Mouse (Mus musculus) telencephalon, adult 2 months (tissue): ENCODE data around the gene Acta2.
"Not testable (repeated sequence)": the region's sequence is repeated elsewhere in the genome, so short reads cannot be mapped to it uniquely, and the experiment has no call there.

Source experiments
- DNase-seq: peaks from one replicate; pipeline ENCODE4 v3.0.0-alpha.2; 2011; ENCODE audit warnings: low read depth, low spot score

The Acta2 gene

DNA sequence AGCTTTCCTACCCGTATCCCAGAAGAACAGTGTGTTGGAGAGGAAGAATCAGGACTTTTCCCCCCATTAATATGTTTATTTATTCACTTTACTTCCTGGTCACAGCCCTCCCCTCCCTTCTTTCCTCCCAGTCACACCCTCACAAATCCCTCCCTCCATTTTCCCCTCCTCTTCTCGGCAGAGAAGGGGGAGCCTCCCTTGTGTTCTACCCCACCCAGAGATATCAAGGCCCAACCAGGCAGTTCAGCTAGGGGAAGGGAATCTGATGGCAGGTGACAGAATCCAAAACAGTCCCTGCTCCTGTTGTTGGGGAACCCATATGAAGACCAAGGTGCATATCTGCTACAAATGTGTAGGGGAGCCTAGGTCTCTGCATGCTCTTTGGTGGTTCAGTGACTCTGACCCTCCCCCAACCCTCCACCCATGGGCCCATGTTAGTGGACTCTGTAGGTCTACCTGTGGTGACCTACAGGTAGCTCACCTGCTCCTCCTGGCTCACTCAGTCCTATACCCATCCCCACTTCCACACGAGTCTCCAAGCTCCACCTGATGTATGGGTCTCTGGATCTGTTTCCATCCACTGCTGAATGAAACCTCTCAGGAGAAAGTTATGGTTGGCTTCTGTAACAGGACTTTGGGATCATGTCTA, 34.5 kb downstream of the Acta2 start:
- DNase-seq, result no peak

GRCm38 (mm10) chr19:34219260-34219968, 36.0 kb downstream of the Acta2 start:
- DNase-seq, result no peak

GRCm38 (mm10) chr19:34217761-34218160, 37.6 kb downstream of the Acta2 start:
- no peak for DNase-seq

DNA sequence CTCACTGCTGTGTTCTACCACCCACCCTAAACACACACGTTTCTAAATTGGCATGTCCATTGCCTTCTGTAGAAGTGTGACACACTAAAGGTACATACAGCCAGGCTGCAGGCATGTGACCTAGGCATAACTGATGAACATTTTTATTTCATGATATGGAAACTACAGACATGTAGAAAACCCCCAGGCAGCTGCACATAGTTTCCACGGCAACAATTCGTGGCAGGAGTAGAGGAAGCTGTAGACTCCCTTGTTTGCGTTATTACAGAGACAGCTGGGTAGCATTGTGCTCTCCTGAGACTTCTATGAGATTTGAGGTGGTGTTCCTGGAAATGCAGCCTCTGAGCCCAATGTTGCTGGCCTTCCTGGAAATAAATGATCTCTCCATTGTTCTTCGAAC, 38.4 kb downstream of the Acta2 start:
- DNase-seq, result no peak

DNA sequence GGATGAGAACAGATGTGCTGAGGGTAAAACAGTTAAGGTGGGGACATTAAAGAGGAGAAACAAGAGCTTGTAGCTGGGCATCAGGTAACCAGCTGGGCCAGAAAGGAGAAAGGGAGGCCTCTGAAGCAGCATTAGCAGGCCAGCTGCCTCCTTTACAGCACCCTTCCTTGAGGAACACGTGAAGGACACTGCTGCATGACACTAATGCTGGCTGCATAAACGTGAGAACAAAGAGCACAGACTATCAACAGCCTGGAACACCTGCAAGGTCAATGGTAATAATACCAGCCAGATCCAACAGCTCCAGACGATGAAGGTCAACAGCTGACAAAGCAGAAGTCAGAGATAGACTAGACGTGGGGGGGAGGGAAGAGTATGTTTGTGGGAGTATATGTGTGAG, 41.3 kb downstream of the Acta2 start:
- no peak for DNase-seq

DNA sequence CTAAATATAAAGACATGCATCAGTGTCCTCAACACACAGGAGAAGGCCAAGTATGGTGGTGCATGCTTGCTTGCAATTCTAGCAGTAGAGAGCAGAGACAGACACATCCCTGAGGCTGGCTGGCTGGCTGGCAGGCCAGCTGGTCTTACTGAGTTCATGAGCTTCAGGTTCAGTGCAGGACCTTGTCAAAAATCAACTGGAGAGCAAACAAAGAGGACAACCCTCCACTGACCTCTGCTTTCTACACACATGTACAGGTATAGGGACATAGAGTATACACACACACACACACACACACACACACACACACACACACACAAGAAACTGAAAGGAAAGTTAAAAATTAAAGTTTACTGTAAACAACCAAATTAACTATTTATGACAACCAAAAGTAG, 42.1 kb downstream of the Acta2 start:
- DNase-seq, result no peak

- no peak for DNase-seq
These were observed 42.7 kb downstream of the Acta2 start for GRCm38 (mm10) chr19:34212489-34213250.

- DNase-seq, result no peak
These were observed 44.5 kb downstream of the Acta2 start for GRCm38 (mm10) chr19:34210841-34211240.

GRCm38 (mm10) chr19:34209930-34210581, 45.3 kb downstream of the Acta2 start:
- DNase-seq, result no peak

DNA sequence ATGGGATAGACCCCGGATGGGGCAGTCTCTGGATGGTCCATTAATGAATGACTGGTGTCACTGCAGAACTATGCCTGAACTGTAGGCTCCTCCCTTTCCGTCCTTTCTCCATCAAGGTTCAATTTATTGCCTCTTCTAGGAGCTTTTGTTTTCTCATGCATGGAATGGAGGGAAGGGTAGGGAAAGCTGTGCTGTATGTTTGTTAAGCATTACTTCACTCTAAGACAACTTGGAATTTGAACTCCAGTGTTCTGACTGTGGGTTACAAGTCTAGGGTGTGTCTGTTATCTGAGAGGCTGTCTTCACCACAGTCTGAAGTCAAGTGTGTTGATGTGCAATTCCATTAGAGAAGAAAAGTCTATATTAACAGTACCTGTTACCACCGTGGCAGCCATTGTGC, 46.4 kb downstream of the Acta2 start:
- DNase-seq, result no peak

- DNase-seq, result no peak
These were observed 48.5 kb downstream of the Acta2 start for GRCm38 (mm10) chr19:34206760-34207440.

DNA sequence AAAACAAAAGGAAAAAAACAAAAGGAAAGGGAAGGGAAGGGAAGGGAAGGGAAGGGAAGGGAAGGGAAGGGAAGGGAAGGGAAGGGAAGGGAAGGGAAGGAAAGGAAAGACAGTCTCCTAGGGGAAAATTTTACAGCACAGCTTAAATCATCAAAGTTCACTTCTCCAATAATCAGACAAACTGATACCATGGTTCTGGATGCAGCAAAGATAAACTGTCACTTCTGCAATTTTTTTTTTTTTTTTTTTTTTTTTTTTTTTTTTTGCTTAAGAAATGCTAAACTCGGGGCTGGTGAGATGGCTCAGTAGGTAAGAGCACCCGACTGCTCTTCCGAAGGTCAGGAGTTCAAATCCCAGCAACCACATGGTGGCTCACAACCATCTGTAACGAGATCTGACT, 49.3 kb downstream of the Acta2 start:
- not testable (repeated sequence) for DNase-seq

DNA sequence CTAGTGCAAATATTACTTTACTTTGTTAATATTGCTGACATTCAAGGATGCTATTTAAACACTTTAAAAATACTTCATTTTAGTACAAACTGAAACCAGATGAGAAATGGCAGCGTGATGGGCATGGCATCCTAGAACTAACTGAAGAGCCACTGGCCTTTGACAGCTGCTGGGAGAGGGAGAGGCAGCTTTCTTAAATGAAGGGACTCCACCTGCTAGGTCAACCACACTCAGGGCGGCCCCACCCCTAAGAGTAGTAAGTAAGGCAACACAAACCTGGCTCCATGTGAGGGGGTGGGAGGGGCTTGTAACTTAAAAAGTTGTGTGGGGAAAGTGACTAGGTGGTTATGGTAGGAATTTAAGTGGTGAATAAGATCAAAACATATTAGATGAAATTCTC, 52.7 kb downstream of the Acta2 start:
- DNase-seq, result no peak

GRCm38 (mm10) chr19:34199488-34199887, 55.9 kb downstream of the Acta2 start:
- no peak for DNase-seq

DNA sequence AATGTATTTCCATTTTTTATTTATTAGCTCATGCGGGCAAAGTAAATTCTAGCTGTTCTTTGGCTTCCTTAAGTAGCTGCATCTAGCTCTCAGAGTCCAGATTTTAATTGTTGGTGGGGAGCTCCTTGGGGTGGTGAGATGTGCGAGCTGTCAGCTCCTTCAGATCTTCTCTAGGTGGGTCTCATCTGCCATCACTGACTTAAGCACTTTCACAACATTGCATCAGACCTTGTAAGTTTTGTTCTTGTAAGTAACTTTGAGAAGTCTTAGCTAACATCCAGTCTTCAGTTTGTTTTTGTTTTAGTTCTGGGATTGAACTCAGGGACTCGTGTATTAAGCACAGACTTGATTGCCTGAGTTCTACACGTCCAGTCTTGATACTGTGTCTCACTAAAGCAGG, 56.5 kb downstream of the Acta2 start:
- no peak for DNase-seq

DNA sequence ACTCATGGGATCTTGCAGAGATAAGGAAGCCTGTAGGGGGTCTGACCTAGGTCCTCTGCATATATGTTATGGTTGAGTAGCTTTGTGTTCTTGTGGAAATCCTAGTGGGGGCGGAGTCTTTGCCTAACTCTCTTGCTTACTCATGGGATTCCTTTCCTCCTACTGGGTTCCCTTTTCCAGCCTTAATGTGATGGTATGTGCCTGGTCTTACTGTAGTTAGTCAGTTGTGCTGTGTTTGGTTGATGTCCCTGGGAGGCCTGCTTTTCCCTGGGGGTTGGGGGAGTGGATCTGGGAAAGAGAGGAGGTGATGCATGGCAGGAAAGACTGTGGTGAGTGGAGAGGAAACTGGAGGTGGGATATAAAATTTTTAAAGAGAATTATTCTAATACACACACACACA, 57.3 kb downstream of the Acta2 start:
- DNase-seq, result no peak

GRCm38 (mm10) chr19:34195031-34195430, 60.4 kb downstream of the Acta2 start:
- no peak for DNase-seq

GRCm38 (mm10) chr19:34194132-34194745, 61.2 kb downstream of the Acta2 start:
- no peak for DNase-seq

DNA sequence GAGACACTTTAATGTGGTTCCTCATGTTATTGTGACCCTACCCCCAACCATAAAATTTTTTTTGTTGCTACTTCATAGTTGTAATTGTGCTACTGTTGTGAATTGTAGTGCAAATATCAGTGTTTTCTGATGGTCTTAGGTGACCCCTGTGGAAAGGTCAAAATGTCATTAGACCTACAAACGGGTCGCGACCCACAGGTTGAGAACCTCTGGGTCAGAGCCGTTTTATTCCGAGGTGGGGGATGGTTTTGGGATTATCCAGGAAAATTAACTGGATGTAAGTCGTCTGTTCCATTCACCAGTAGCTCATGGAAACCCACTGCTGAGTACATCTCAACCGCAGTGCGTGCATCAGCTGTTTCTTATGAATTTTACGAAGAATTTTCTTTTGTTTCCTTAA, 61.7 kb downstream of the Acta2 start:
- DNase-seq, result no peak

DNA sequence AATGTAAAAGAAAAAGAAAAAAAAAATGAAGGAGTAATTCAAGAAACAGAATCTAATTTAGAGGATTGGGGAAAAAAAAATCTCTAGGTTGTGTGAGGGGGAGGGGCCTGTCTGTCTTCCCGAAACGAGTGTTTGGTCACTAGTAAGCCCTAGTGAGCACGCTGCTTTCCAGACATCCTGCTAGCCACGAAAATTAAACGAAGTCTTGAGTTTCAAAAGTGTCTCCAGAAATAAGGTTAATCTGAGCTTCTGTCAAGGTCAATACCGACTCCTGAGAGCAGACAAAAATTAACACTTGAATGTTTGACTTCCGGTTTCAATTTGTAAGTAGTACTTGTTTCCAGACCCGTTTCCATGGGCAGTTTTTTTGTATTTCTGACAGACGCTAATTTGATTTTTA, 62.2 kb downstream of the Acta2 start:
- DNase-seq, result no peak
